Mouse (Mus musculus) effector memory CD4-positive, alpha-beta T cell, adult 7 months (primary cell): ENCODE results near the gene Hif3a. TPM values are rescaled to one million over a fixed set of nuclear protein-coding genes. Genes with fewer than 3 reads are reported as not detected.

Experiments used
- polyA plus RNA-seq: library from polyadenylated mRNA; unstranded; fragments of 100-300 nt; shearing (Covaris generic); gene quantifications from one replicate; pipeline ENCODE4 v1.2.1, GENCODE M21; 2017

The Hif3a gene
- 0.43 TPM for polyA plus RNA-seq

DNA sequence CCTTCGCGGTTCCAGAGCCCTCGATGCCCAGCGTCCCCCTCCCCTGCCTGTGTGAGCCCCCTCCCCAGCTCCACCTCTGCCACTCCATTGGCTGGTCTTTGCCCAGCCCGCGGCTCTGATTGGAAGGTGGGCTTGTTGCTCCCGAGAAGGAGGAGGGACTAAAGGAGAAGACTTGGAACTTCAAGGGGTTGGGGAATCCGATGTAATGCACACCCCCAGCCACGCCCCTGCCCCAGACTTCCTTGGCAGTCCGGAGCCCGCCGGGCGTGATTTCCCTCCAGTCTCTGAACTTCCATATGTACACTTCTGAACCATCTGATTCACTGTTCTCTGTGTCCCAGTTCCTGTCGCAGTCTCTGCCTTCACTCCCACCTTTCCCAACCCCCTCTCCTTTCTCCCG lies at the start of gene Hif3a:
TSS of gene Hif3a (minus strand) at position 39 of the 400 bp plus-strand sequence.

DNA sequence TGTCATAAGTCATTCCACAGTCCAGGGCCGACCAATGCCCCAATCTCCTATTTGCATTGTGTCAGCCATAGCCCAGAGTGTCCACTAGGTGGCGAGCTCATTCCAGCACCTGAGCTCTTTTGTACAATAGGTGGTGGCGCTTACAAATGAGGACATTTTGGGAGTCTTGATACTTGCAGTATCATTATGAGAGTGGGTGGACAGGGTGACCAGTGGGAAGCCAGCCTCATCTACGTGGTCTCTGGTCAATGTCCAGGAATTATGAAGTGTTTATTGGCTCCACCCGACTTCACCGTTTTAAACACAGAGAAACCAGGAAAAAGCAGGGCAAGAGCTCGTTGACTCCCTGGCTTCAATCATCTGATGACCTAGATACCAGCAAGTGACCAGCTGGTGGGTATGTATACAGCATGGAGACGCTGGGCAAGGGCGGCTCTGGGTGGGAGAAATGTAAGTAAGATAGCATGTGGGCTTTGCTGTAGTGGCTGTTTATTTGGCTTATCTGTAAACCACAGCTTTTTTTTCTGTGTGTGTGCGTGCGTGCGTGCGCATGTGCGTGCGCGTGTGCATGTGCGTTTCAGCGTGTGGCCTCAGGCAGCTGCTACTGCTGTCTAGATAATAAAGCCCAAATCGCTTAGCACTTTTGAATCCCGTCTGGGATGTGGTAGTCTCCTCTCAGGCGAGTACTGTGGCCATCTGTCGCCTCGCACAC lies 11.8 kb upstream of the Hif3a start, which contains the start of gene Psg16:
TSS of gene Psg16 (plus strand) at position 137 of the 712 bp plus-strand sequence.

DNA sequence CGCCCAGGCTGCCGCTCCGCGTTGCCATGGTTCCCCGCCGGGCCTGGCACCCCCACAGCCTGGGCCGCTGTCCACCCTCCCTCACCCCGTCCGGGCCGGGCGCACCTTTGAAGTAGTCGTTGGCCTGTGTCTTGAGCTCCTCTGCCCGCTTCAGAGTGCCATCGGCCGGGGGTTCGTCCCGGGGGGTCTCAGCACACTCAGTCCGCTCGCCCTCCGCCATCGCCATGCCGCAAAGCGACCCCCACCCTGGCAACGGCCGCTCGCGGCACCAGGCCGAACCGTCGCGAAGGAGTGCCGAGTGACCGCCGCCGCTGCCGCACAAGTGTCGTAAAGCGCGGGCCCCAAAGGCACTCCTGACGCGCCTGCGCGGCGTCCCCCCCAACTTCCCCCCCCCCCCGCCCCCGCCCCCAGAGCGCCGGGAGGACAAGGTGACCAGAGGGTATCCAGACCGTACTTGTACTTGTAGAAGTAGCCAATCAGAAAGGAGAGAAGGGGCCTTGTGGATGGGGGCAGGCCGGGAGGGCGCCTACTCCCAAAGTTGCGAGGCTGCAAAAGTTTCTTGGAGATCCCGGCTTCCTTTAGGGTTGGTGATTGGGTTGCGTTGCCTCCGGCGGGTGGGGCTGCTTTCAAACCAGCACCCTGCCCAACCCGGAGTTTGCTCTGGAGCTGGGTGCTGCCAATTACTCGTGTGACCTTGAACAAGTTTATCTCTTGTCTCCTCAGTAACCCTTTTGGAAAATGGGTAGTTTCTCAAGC lies 34.5 kb downstream of the Hif3a start, which contains the start of gene Ppp5c:
TSS of gene Ppp5c (minus strand) at position 337 of the 756 bp plus-strand sequence.

DNA sequence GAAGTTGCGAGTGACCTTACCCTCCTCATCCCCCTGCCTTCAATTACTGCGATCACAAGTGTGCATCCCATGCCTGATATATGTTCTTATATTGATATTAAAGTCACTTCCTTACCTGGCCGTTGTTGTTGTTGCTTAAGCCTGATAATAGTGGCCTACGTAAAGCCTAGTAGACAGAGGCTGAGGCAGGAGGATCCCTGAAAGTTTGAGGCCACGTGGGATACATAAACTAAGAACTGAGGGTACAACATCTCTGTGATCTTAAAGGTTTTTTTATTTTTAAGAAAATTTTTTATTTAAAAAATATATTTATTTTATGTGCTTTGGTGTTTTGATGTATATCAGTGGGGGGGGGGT lies 69.8 kb downstream of the Hif3a start, which contains the start of gene Ccdc8:
TSS of gene Ccdc8 (plus strand) at position 258 of the 357 bp plus-strand sequence.

DNA sequence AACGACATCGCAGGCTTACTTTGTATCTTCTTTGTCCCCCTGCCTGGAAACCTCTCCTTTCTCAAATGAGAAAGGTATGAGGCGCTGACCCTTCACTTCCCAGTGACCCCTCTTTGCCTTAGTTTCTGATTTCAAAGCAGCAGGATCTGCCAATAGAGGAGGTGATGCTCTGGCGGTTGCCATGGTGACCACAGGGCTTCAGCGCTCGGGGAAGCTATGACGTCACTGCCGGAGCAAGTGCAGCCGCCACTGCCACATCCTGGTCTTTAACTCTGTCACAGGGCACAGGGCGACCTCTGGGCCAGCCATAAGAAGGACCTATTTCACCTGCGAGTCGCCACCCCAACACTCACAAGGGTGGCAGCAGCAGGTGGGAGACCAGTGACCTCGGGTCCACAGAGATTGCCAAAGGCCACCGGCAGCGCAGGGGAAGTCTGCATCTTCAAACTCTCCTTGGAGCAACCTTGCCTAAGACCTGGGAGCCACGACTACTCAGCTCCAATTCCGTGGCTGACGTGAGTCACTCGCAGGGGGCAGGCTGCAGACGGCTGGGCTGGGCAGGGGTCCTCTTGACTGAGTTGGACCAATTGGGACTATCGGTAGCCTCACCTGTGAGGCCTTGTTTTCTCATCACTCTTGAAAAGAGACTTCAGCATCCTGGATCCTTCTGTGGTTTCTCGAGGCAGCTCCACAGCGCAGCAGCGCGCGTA lies 79.2 kb downstream of the Hif3a start, which contains the start of gene Gm42372:
TSS of gene Gm42372 (plus strand) at position 228 of the 710 bp plus-strand sequence.

Other genes with a start within 250 kb of the Hif3a start
- gene Strn4, start 246.5 kb downstream of the Hif3a start, polyA plus RNA-seq, result 64.8 TPM
- 26.4 TPM for gene Fkrp, start 245.7 kb downstream of the Hif3a start, polyA plus RNA-seq
- gene Prkd2, start 219.5 kb downstream of the Hif3a start, polyA plus RNA-seq, result 121 TPM
- gene Dact3, start 187.1 kb downstream of the Hif3a start, polyA plus RNA-seq, result 0.41 TPM
- not detected for gene Gng8, start 170.6 kb downstream of the Hif3a start, polyA plus RNA-seq
- gene Ptgir, start 155.9 kb downstream of the Hif3a start, polyA plus RNA-seq, result not detected
- gene Calm3, start 138.3 kb downstream of the Hif3a start, polyA plus RNA-seq, result 77.0 TPM
- 0.27 TPM for gene Pnmal2, start 117.7 kb downstream of the Hif3a start, polyA plus RNA-seq
- 0.24 TPM for gene Pnmal1, start 102.7 kb downstream of the Hif3a start, polyA plus RNA-seq
- gene Gm42372, start 79.3 kb downstream of the Hif3a start, polyA plus RNA-seq, result 1.4 TPM
- 0.11 TPM for gene Ccdc8, start 69.7 kb downstream of the Hif3a start, polyA plus RNA-seq
- 69.3 TPM for gene Ppp5c, start 34.5 kb downstream of the Hif3a start, polyA plus RNA-seq
- 0.91 TPM for gene Psg16, start 11.6 kb upstream of the Hif3a start, polyA plus RNA-seq
- not detected for gene Ceacam3, start 87.9 kb upstream of the Hif3a start, polyA plus RNA-seq
- gene Psg29, start 141.1 kb upstream of the Hif3a start, polyA plus RNA-seq, result not detected